Mouse (Mus musculus) olfactory bulb, adult 2 months (tissue): Measurements from ENCODE around the gene Apol7a.

Experiments used
- CTCF ChIP-seq: fragments of 200-500 bp; IDR thresholded peaks from 2 replicates; pipeline ENCODE4 v1.5.1; 2012; ENCODE audit warnings: low read depth, mild to moderate bottlenecking, low read length, moderate library complexity; ENCODE audit not compliant: insufficient read depth
- POLR2A ChIP-seq: fragments of 200-500 bp; IDR thresholded peaks from 2 replicates; pipeline ENCODE4 v1.6.1; 2012; ENCODE audit warnings: mild to moderate bottlenecking, low read depth, low read length, moderate library complexity; ENCODE audit not compliant: insufficient read depth

- TF ChIP-seq CTCF (no peak), POLR2A (no peak)
Observed at GRCm38 (mm10) chr15:77376920-77377319, 22.0 kb downstream of the Apol7a start.
